ENCODE assay signal across 7 mouse cellular contexts in genomic region chr5:138848102-138848501, GRCm38 (mm10). TPM values are rescaled to one million over a fixed set of nuclear protein-coding genes. Genes with fewer than 3 reads are reported as not detected.
DNase-seq lines count a peak whose midpoint lies in the region; ATAC-seq and TF ChIP-seq lines count a peak whose summit lies in the region.

No protein-coding gene starts in this region.

- H3K27ac ChIP-seq in embryonic facial prominence, embryonic 12.5 days, result no peak overlapping the region
- H3K27ac ChIP-seq in heart, adult 2 months, result no peak overlapping the region
- no peak overlapping the region for H3K27ac ChIP-seq in limb, embryonic 12.5 days
- no peak overlapping the region for H3K27ac ChIP-seq in midbrain, postnatal 0 days (ENCODE audit: low read depth, low read length)

- peak; percentile 82 for TF ChIP-seq CTCF in heart, adult 2 months (IDR thresholded peaks at IDR 0.05)
- TF ChIP-seq CTCF in midbrain, postnatal 0 days (IDR thresholded peaks at IDR 0.05), result peak; percentile 100

- H3K4me2 ChIP-seq in embryonic facial prominence, embryonic 12.5 days (replicated peaks), result peak overlapping the region; percentile 33
- H3K4me2 ChIP-seq in limb, embryonic 12.5 days, result peak overlapping the region; percentile 38
- peak overlapping the region; percentile 29 for H3K4me2 ChIP-seq in midbrain, postnatal 0 days (ENCODE audit: low read depth, low read length, poor library complexity, severe bottlenecking)

- WGBS in embryonic facial prominence, embryonic 12.5 days, result 6% methylated on average over 7 of the region's 7 CpGs
- WGBS in heart, adult 2 months, result 12% methylated on average over 7 of the region's 7 CpGs
- 4% methylated on average over 7 of the region's 7 CpGs for WGBS in limb, embryonic 12.5 days
- WGBS in midbrain, postnatal 0 days, result 5% methylated on average over 7 of the region's 7 CpGs

- H3K79me2 ChIP-seq in heart, adult 2 months (replicated peaks; ENCODE audit: control insufficient read depth, insufficient read depth, low read length), result no peaks in the 10 kb centered on the region

- no peak overlapping the region for H3K4me3 ChIP-seq in embryonic facial prominence, embryonic 12.5 days
- H3K4me3 ChIP-seq in heart, adult 2 months, result no peak overlapping the region
- H3K4me3 ChIP-seq in limb, embryonic 12.5 days (replicated peaks), result no peak overlapping the region
- no peak overlapping the region for H3K4me3 ChIP-seq in midbrain, postnatal 0 days (ENCODE audit: low read depth, low read length)

- H3K9ac ChIP-seq in embryonic facial prominence, embryonic 12.5 days, result 0 out of 2 replicates have a peak overlapping the region, but pooled peaks have one; percentile 0
- no peak overlapping the region for H3K9ac ChIP-seq in heart, adult 2 months (ENCODE audit: low read depth, low read length)
- no peak overlapping the region for H3K9ac ChIP-seq in limb, embryonic 12.5 days (replicated peaks)
- H3K9ac ChIP-seq in midbrain, postnatal 0 days (replicated peaks; ENCODE audit: low read length, poor library complexity, severe bottlenecking), result no peak overlapping the region

- no peaks in the 10 kb centered on the region for H3K27me3 ChIP-seq in embryonic facial prominence, embryonic 12.5 days
- no peaks in the 10 kb centered on the region for H3K27me3 ChIP-seq in heart, adult 2 months (ENCODE audit: control insufficient read depth, insufficient read depth, low read length)
- peaks cover 20% of the 10 kb centered on the region; the same call in 1 of the 2 replicates for H3K27me3 ChIP-seq in limb, embryonic 12.5 days
- no peaks in the 10 kb centered on the region for H3K27me3 ChIP-seq in midbrain, postnatal 0 days (ENCODE audit: insufficient read depth, low read length)

- peak; percentile 89 to 90 for DNase-seq in adrenal gland, postnatal 36 days
- DNase-seq in heart, adult 2 months, result peak; percentile 86 to 90
- peak; percentile 87 to 95 for DNase-seq in kidney, adult 8-10 months
- DNase-seq in midbrain, postnatal 0 days (ENCODE audit: low spot score), result peak; percentile 89
- peak; percentile 62 to 78 for DNase-seq in spleen, postnatal 14 days (ENCODE audit: low spot score in 2 of 2)

- TF ChIP-seq POLR2A in heart, adult 2 months (IDR thresholded peaks at IDR 0.05; ENCODE audit: insufficient read depth, low read depth, low read length), result no peak

- H3K9me3 ChIP-seq in embryonic facial prominence, embryonic 12.5 days, result no peaks in the 10 kb centered on the region
- peaks cover 6% of the 10 kb centered on the region; the same call in 1 of the 2 replicates for H3K9me3 ChIP-seq in limb, embryonic 12.5 days
- no peaks in the 10 kb centered on the region for H3K9me3 ChIP-seq in midbrain, postnatal 0 days (ENCODE audit: low read length)

- H3K36me3 ChIP-seq in embryonic facial prominence, embryonic 12.5 days, result no peaks in the 10 kb centered on the region
- H3K36me3 ChIP-seq in heart, adult 2 months (ENCODE audit: control insufficient read depth, insufficient read depth, low read length), result no peaks in the 10 kb centered on the region
- H3K36me3 ChIP-seq in limb, embryonic 12.5 days, result no peaks in the 10 kb centered on the region
- H3K36me3 ChIP-seq in midbrain, postnatal 0 days (ENCODE audit: insufficient read depth, low read length), result no peaks in the 10 kb centered on the region

- ATAC-seq in embryonic facial prominence, embryonic 12.5 days (ENCODE audit: insufficient number of reproducible peaks, insufficient read depth, low FRiP score, low TSS enrichment), result peak; percentile 55
- peak; percentile 75; the same call in 1 of the 2 replicates for ATAC-seq in limb, embryonic 12.5 days (ENCODE audit: insufficient number of reproducible peaks, insufficient read depth, low FRiP score, low TSS enrichment, low read depth)
- ATAC-seq in midbrain, postnatal 0 days (ENCODE audit: low FRiP score), result peak; percentile 74

- TF ChIP-seq EP300 in heart, adult 2 months (IDR thresholded peaks at IDR 0.05; ENCODE audit: insufficient read depth, low read depth, low read length), result peak; percentile 94; the same call in 1 of the 2 replicates

- no peaks in the 10 kb centered on the region for H3K4me1 ChIP-seq in embryonic facial prominence, embryonic 12.5 days
- H3K4me1 ChIP-seq in heart, adult 2 months (ENCODE audit: control insufficient read depth, insufficient read depth, low read length), result no peaks in the 10 kb centered on the region
- peaks cover 6% of the 10 kb centered on the region; the same call in 1 of the 2 replicates for H3K4me1 ChIP-seq in limb, embryonic 12.5 days (replicated peaks)
- H3K4me1 ChIP-seq in midbrain, postnatal 0 days (ENCODE audit: insufficient read depth, low read length), result no peaks in the 10 kb centered on the region

- intact Hi-C loops in heart, adult 2 months (cut with DNase I), result loop anchor here (1.0 to 5.0 kb wide), 4 partner anchors 94 to 331 kb away; no protein-coding TSS in a partner anchor

RNA-seq across cellular contexts. Expression of gene Gm5294, which starts 28.2 kb away (rescaled TPM):
- not detected for total RNA-seq in adrenal gland, postnatal 36 days (2021)
- polyA plus RNA-seq in embryonic facial prominence, embryonic 12.5 days (2016; fragmentation: Nextera tagmentation; extraction: Ambion mirVana), result 0.37 and 0.45 TPM in 2 replicates
- not detected for total RNA-seq in heart, adult 2 months (2021)
- not detected in 2 replicates for polyA plus RNA-seq in heart, adult 2 months (2012; rRNA removed)
- not detected in 2 replicates for polyA plus RNA-seq in limb, embryonic 12.5 days (2016; fragmentation: Nextera tagmentation; extraction: Ambion mirVana)
- total RNA-seq in midbrain, postnatal 0 days (2014; rRNA removed), result not detected in 2 replicates
- 0.25 TPM in 1 of 2 replicates, not detected in the other for polyA plus RNA-seq in midbrain, postnatal 0 days (2015; fragmentation: Nextera tagmentation; extraction: Ambion mirVana)
